Mouse (Mus musculus) lung, embryonic 14.5 days (tissue): Measurements from ENCODE around the gene Sbk3. TPM values are rescaled to one million over a fixed set of nuclear protein-coding genes. Genes with fewer than 3 reads are reported as not detected.

Experiments used
- ATAC-seq: fragments of 200-750 bp; cut with Nextera tagmentation; 2 replicates; pipeline ENCODE4 v1.8.0; 2017; ENCODE audit warnings: mild to moderate bottlenecking, moderate TSS enrichment, moderate library complexity; ENCODE audit not compliant: insufficient read depth
- DNase-seq: peaks from one replicate; pipeline ENCODE4 v3.0.0-alpha.2; 2015
- H3K27ac ChIP-seq: fragments of 300-500 bp; sonication (generic); 2 replicates; pipeline ENCODE4 v1.5.1; 2014; ENCODE audit warnings: low read depth, mild to moderate bottlenecking, moderate library complexity
- H3K27me3 ChIP-seq: fragments of 300-500 bp; sonication (generic); 2 replicates; pipeline ENCODE4 v1.6.1; 2014; ENCODE audit warnings: low read length, control low read depth; ENCODE audit not compliant: insufficient read depth
- H3K36me3 ChIP-seq: fragments of 300-500 bp; sonication (generic); 2 replicates; pipeline ENCODE4 v1.6.1; 2014; ENCODE audit warnings: control low read depth; ENCODE audit not compliant: insufficient read depth
- H3K4me1 ChIP-seq: fragments of 300-500 bp; sonication (generic); 2 replicates; pipeline ENCODE4 v1.6.1; 2014; ENCODE audit warnings: antibody characterized with exemption, control low read depth; ENCODE audit not compliant: insufficient read depth
- H3K4me2 ChIP-seq: fragments of 300-500 bp; sonication (generic); 2 replicates; pipeline ENCODE4 v1.6.1; 2014; ENCODE audit warnings: mild to moderate bottlenecking
- H3K4me3 ChIP-seq: fragments of 300-500 bp; sonication (generic); 2 replicates; pipeline ENCODE4 v1.5.1; 2014; ENCODE audit warnings: low read depth, low read length
- H3K9ac ChIP-seq: fragments of 300-500 bp; sonication (generic); 2 replicates; pipeline ENCODE4 v1.6.1; 2014
- H3K9me3 ChIP-seq: fragments of 300-500 bp; sonication (generic); 2 replicates; pipeline ENCODE4 v1.6.1; 2016; ENCODE audit warnings: low read depth, low read length, control low read depth
- CTCF ChIP-seq: IDR thresholded peaks from 2 replicates; pipeline ENCODE4 v1.5.1; 2016; ENCODE audit warnings: antibody characterized with exemption, low read depth
- WGBS: fragments of 180-500 bp; shearing (Covaris S2); extraction: QIAGEN DNeasy Blood & Tissue Kit; methylation state at CpG from one replicate; pipeline ENCODE4 v1.1.7; 2014; 5-methylcytosine and 5-hydroxymethylcytosine counted together
- polyA plus RNA-seq: library from polyadenylated mRNA; unstranded; fragments of >200 nt; fragmentation: Nextera tagmentation; extraction: Ambion mirVana; gene quantifications from 2 replicates; pipeline ENCODE4 v1.2.1, GENCODE M21; 2014

Sbk3 gene
- polyA plus RNA-seq, 1 experiment from 2014 or later = 0.76 TPM

GRCm38 (mm10) chr7:4923586-4924364, 47.2 kb downstream of the Sbk3 start:
- peak overlapping the region; percentile 8 for H3K4me3 ChIP-seq
- H3K9me3 ChIP-seq = no peaks in the 10 kb centered on the region
- H3K27me3 ChIP-seq = no peaks in the 10 kb centered on the region
- peak overlapping the region; percentile 95 for H3K27ac ChIP-seq
- TF ChIP-seq CTCF = peak; percentile 66
- peak overlapping the region; percentile 53 for H3K4me2 ChIP-seq
- 6% methylated on average over 37 of the region's 37 CpGs for WGBS
- H3K9ac ChIP-seq = peak overlapping the region; percentile 41
- peak; percentile 73 for DNase-seq
- ATAC-seq = no peak
- H3K4me1 ChIP-seq = peaks cover 32% of the 10 kb centered on the region
- peaks cover 27% of the 10 kb centered on the region for H3K36me3 ChIP-seq

DNA sequence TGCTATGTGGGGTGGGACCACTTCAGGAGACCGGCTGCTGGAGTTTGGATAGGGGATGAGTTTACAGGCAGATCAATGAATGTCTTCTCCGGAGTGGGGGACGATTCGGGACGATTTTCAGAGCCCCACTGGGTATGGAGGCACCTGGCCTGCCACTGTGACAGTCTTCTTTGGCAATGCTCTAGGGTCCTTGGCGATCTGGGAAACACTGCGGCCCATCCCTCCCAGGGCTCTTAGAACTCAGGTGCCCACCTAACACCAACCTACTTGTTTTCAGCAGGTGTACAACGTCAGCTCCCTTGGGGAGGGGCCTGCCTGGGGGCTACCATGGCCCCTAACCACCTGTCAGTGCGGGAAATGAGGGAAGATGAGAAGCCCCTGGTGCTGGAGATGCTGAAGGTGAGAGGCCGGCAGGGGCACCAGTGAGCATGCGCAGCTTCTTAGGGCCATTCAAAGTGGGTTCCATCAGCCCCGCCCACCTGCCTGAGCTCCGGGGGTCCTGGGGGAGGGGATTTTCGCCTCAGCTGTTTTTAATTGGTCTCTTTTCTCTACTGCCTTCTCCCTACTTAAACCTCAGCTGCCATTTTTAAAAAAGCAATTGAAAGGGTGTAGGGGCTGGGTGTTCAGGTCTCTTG, 47.9 kb downstream of the Sbk3 start:
- Histone ChIP-seq H3K4me3 (peak overlapping the region; percentile 18), H3K27me3 (no peaks in the 10 kb centered on the region), H3K4me2 (peak overlapping the region; percentile 53), H3K4me1 (peaks cover 32% of the 10 kb centered on the region), H3K9me3 (no peaks in the 10 kb centered on the region), H3K9ac (peak overlapping the region; percentile 41), H3K27ac (peak overlapping the region; percentile 95), H3K36me3 (peaks cover 31% of the 10 kb centered on the region)
- 2% methylated on average over 14 of the region's 14 CpGs for WGBS
- ATAC-seq (no peak), DNase-seq (peak; percentile 67)
- TF ChIP-seq CTCF = peak; percentile 51

GRCm38 (mm10) chr7:4922508-4922907, 48.5 kb downstream of the Sbk3 start:
- Histone ChIP-seq H3K4me2 (peak overlapping the region; percentile 53), H3K27me3 (no peaks in the 10 kb centered on the region), H3K4me1 (peaks cover 32% of the 10 kb centered on the region), H3K9ac (no peak overlapping the region), H3K4me3 (peak overlapping the region; percentile 18), H3K9me3 (no peaks in the 10 kb centered on the region), H3K36me3 (peaks cover 36% of the 10 kb centered on the region), H3K27ac (no peak overlapping the region)
- TF ChIP-seq CTCF = no peak
- under 1% methylated on average over 14 of the region's 14 CpGs for WGBS
- peak; percentile 82 for DNase-seq
- peak; percentile 3; the same call in 1 of the 2 replicates for ATAC-seq

- H3K4me2 ChIP-seq = peak within 1 kb of the TSS; percentile 53
- DNase-seq = no peak
- peak within 1 kb of the TSS; percentile 18 for H3K4me3 ChIP-seq
- ATAC-seq = no peak
- TF ChIP-seq CTCF = no peak
- peaks cover 32% of the 10 kb centered on the region for H3K4me1 ChIP-seq
- no peaks in the 10 kb centered on the region for H3K9me3 ChIP-seq
- H3K27me3 ChIP-seq = no peaks in the 10 kb centered on the region
- H3K36me3 ChIP-seq = peaks cover 37% of the 10 kb centered on the region
- peak within 1 kb of the TSS; percentile 63 for H3K27ac ChIP-seq
- H3K9ac ChIP-seq = no peak within 1 kb of the TSS; the same call in 1 of the 2 replicates
- 34% methylated on average over 8 of the region's 8 CpGs for WGBS
These were observed 49.0 kb downstream of the Sbk3 start, which contains the start of gene Nat14 for GRCm38 (mm10) chr7:4921824-4922482. Gene Nat14 (plus strand): TSS chr7:4922028.

- Histone ChIP-seq H3K36me3 (peaks cover 37% of the 10 kb centered on the region), H3K27me3 (no peaks in the 10 kb centered on the region), H3K4me1 (peaks cover 34% of the 10 kb centered on the region), H3K9ac (no peak overlapping the region; the same call in 1 of the 2 replicates), H3K4me3 (no peak overlapping the region), H3K27ac (peak overlapping the region; percentile 63), H3K9me3 (no peaks in the 10 kb centered on the region), H3K4me2 (0 out of 2 replicates have a peak overlapping the region, but pooled peaks have one; percentile 20)
- TF ChIP-seq CTCF = no peak
- ATAC-seq (no peak), DNase-seq (peak; percentile 46)
- 56% methylated on average over 23 of the region's 23 CpGs for WGBS
These were observed 49.8 kb downstream of the Sbk3 start for GRCm38 (mm10) chr7:4920976-4921823.

DNA sequence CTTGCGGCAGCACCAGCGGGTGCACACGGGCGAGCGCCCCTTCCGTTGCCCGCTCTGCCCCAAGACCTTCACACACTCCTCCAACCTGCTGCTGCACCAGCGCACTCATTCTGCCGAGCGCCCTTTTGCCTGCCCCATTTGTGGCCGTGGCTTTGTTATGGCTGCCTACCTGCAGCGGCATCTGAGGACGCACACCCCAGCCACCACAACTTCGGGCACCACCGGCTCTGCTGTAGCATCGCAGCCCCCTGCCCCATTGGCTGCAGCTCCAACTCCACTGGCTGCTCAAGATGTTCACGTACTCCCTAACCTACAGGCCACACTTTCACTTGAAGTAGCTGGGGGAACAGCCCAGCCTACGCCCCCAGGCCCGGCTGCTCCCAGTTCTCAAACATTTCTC, 50.5 kb downstream of the Sbk3 start:
- DNase-seq (no peak), ATAC-seq (no peak)
- Histone ChIP-seq H3K9me3 (no peaks in the 10 kb centered on the region), H3K36me3 (peaks cover 37% of the 10 kb centered on the region), H3K4me1 (peaks cover 31% of the 10 kb centered on the region), H3K4me2 (no peak overlapping the region), H3K27ac (peak overlapping the region; percentile 63), H3K9ac (no peak overlapping the region), H3K27me3 (no peaks in the 10 kb centered on the region), H3K4me3 (no peak overlapping the region)
- no peak for TF ChIP-seq CTCF
- WGBS = 90% methylated on average over 19 of the region's 19 CpGs
